Mouse (Mus musculus) left cerebral cortex, postnatal 10 days (tissue): ENCODE data around the gene Gtf2e1. TPM values are rescaled to one million over a fixed set of nuclear protein-coding genes. Genes with fewer than 3 reads are reported as not detected.

Source experiments
- DNase-seq, 2 experiments: peaks; one replicate each; pipeline ENCODE4 v3.0.0; 2021 to 2022; ENCODE audit warnings: low spot score in 2 of 2, mixed read lengths in 1 of 2; ENCODE audit errors: extremely low spot score in 1 of 2
- intact Hi-C: fragments of 180-260 bp; cut with DNase I; formaldehyde crosslinking; loops from one replicate; pipeline ENCODE4 v1.15.1; 2025
- total RNA-seq, 2 experiments: library from RNA; stranded (reverse); gene quantifications; 2 replicates each; pipeline ENCODE4 v1.2.3; 2021

The Gtf2e1 gene
- total RNA-seq, 2 experiments from 2014 or later: 18.3 to 19.6 TPM

DNA sequence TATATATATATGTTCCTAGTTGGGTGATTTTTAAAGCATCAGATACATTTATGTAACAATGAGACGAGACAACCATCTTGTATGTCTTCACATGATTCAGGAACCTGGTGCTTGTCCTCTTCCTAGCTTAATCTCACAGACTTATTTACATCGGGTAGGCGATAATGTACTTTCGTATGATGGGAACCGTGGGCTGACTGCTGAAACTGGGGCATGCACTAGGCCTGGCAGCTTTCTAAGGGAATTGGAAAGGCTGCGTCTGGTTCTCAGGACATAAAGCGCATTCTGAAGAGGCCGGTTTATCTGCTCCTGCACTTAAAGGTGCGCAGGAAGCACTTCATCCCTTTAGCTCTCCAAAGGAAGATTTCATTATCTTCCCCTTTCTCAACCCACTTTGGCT lies 32.8 kb downstream of the Gtf2e1 start:
- no peak for DNase-seq
- intact Hi-C loops: no loop called here

DNA sequence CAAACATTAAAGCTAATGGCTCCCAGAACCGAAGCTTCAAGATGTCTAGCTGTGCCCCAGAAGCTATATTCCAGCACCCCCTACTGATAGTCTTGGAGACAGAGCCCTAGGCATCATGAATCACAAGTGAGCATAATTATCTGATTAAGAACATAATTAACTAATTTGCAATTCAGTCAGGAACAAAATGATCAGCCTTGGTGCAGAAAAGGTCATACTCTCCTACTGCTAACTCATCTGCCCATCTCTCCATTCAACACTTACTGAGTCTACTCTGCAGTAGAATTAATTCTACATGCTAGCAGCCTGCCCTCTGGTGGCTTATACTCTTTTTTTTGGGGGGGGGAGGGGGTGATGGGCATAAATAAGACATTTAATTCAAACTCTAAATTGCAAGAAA lies 35.1 kb downstream of the Gtf2e1 start:
- intact Hi-C loops: no loop called here
- no peak for DNase-seq

DNA sequence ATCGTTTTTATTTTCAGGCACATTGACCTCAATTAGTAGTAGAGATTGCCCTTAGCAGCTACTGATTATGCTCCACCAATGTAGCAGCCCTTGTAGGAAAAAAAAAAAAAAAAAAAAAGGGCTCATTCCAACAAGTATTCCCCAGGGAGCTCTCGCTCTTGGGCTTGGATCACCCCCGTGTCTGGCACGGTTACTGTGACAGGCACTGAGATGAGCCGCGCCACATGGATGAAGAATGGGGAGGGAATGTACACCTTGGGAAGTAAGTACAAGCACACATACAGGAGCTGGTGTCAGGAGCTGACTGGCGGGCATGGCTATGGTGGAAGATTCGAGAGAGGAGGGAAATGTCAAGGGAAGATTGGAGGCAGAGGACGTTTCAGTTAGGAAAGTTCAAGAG lies 41.0 kb downstream of the Gtf2e1 start:
- DNase-seq: no peak
- intact Hi-C loops: no loop called here

DNA sequence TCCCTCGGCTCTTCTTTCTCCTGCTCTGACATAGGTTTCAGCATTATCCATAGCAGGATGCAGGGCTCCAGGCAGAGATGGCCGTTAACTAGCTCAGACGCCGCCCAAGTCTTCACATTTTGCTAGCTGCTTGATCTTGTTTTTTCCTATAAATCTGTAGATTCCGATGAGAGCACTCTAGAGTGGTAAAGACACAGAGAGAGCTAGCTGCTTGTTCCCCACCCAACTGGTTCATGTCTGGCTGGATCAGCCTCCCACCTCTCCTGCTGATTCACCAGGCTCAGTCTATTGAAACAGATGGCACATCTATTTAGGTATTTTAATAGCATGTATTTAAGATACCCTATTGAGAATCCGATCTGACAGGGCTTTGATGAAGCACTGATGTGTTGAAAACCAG lies 44.6 kb downstream of the Gtf2e1 start:
- intact Hi-C loops: no loop called here
- peak in 1 of 2 experiments; percentile 21 for DNase-seq

DNA sequence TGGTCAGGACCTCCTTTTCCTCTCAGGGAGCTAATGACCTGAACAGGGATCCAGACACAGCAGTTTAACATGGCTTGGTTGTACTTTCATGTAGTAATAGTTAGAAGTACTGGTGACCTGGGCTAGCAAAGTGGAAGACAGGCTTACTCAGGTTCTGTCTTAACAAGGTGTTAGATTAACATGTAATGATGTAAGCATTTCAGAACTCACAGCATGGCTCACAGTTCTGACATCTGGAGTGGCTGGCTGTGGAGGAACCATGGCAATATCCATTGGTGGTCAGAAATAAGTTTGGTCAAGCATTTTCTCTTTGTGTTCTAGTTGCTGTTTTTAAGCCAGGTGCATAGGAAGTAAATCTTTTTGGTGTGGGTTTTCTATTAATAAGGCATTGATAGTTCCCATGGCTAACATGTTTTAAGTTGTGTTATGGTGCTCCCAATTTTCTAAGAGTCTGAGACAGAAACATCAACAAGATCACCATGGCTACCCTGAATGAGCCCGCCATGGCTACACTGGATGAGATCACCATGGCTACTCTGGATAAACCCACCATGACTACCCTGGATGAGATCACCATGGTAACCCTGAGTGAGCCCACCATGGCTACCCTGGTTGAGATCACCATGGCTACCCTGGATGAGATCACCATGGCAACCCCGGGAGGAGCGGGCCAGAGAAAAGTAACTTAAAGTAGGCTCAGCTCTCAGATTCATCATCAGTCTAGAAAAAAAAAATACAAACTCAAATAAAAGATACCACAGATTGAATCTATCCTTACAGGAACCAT lies 52.6 kb downstream of the Gtf2e1 start:
- intact Hi-C loops: no loop called here
- DNase-seq: peak; percentile 51

DNA sequence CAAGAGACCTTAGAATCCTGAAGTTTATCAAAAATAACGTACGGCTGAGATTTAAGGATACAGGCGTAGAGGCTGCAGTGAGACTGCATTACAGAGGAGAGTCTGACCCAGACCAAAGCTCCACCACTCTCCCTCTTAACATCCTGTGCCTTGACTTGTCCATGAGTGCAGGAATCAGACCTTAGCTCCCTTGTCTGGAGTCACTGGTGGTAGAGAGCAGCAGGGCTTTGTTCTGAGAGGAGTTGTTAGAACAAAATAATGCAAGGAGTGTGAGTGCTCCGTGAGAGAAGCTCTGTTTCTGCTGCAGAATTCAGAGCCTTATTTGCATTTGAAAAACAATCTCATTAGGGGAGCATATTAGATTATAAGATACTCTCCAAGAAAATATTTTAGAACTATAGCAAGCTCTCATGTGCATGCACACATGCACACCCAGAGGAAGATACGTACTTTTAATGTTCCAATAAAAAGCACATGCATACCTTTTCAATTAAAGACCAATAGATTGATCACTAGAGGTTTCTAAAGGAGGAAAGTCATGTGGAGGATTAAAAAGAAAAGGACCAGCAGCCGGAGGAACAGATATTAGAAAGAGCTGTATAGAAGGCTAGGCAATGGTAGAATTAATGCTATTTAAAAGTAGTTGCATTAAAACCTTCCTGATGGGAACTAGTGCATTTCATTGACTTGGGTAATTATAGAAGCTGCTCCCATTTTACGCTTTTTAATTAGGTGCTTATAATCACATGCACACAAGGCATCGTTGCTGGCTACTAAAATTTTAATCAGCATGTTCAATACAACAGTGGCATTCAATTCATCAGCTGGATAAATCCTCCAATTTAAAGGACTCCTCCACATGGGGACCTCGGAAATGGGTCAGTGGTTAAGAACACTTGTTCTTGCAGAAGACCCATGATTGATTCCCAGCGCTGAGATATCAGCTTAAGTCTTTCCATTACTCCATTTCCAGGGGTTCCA lies 61.0 kb downstream of the Gtf2e1 start:
- intact Hi-C loops: no loop called here
- no peak for DNase-seq

DNA sequence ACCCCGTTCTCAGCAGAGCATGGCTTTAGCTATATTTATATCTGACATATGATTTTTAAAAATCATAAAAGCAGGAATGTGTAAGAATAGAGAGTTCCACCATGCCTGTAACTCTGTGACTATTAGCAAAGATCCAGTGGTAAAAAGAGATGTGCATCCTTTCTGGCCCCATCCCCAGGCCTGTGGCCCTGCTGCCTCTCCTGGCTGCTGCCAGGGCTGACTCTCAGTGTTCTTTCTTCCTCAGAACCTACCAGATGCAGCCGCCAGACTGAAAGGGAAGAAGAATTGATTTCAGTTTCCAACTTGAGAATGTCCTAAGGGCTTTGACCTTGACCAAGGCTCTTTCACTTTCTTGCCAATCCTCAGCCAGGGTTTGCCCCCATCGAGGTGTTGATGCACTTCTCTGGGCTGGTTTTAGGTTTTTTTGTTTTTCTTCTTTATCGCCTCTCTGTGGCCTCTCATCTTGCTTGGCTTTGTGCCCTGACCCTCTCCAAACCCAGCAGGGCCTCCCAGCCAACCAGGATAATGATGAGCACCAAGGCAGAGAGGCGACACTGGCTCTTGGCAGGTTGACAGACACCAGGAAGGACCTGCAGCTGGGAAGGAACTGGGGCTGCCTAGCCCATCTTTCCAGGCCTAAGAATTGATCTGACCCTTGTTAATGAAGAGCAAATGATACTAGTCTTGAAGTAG lies 66.8 kb downstream of the Gtf2e1 start:
- no peak for DNase-seq
- intact Hi-C loops: no loop called here

DNA sequence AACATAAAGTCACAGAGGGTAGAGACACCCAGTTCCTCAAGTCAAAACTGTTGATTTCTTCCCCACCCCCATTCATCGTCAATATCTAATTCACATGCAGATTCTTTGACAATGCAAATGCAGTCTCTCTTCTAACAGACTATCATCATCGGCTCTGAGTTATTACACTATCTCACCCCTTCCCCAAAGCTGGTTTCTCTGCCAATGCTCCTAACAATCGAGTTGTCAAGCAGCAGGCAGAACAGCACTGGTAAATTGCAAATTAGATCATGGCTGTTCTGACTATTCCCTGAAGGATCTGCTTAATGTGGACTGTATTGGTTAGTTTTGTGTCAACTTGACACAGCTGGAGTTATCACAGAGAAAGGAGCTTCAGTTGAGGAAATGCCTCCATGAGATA lies 70.0 kb downstream of the Gtf2e1 start:
- no peak for DNase-seq
- intact Hi-C loops: no loop called here

DNA sequence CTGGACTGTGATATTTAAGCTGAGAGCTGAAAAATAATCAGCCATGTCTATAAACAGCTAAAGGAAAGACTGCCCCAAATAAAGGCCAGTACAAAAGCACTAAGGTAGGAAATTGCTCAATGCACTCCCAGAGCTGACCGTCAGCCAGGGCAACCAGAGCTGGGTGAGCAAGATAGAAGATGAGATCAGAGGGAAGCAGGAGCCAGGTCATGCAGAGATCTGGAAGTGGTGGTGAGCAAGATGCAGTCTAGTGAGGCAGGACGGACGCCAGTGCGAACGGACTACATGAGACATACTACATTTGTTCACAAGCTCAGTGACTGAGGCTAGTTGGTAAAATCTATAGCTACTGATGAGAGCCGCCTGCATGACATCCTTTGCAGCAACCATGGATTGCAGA lies 75.6 kb downstream of the Gtf2e1 start:
- intact Hi-C loops: no loop called here

DNA sequence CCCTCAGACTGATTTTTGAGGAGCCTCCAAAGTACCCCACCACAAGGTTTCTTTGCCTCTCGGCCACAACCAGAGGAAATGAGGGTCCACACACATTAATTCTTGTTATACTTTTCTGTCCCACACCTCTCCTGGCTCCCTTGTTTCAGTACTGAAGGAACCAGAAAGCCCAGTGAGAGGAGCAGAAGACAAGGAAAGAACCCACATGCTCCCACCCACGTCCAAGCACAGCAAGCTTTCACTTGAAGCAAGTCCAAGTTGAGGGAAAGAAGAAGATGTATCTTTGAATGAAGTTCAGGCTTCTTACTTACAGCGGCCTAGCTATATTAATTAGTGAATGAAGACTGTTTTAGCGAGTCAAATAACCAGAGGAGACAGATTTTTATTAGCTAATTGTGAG lies 76.7 kb downstream of the Gtf2e1 start:
- DNase-seq: no peak
- intact Hi-C loops: no loop called here

More for the DNA sequence above, 75.6 kb downstream of the Gtf2e1 start:
- no peak for DNase-seq

DNA sequence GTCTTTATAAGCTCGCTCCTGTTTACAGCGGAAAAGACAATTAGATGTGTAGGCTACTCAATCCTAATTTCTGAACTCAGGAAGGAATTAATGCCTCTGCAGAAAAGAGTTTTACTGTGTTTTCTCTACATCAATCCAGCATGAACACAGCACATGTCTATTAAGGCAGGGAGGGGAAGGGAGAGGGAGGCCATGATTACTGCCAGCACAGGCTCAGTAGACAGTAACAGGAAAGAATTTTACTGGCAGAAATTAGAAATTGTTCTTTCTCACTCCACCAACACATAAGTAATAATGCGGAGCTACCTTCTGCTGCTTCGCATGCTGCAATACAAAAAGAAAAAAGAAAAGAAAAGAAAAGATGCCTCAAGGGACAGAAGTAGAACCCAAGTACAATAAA lies 78.0 kb downstream of the Gtf2e1 start:
- intact Hi-C loops: no loop called here
- no peak for DNase-seq

Other genes starting within 250 kb of the Gtf2e1 start
- 10 to 100 TPM; 67.9 to 72.3 TPM for gene Stxbp5l, start 154.8 kb downstream of the Gtf2e1 start, total RNA-seq
- 1 to 10 TPM; 8.8 to 9.4 TPM for gene Rabl3, start 96 bp upstream of the Gtf2e1 start, total RNA-seq
- gene Hgd, start 40.4 kb upstream of the Gtf2e1 start, total RNA-seq: not detected
- 10 to 100 TPM; 72.5 to 73.8 TPM for gene Ndufb4, start 114.7 kb upstream of the Gtf2e1 start, total RNA-seq
- gene Fstl1, start 237.1 kb upstream of the Gtf2e1 start, total RNA-seq: 10 to 100 TPM; 67.0 to 71.9 TPM